Mouse (Mus musculus): ENCODE data around the gene Heyl.
A peak's percentile ranks its signal among the peaks of the same experiment; 100 is the strongest.

The Heyl gene

GRCm38 (mm10) chr4:123233492-123234084 lies at the start of gene Heyl:
Gene Heyl, plus strand, starts transcription at chr4:123233556.
- no peak for DNase-seq (ENCODE audit: low read depth, low spot score)

- DNase-seq (ENCODE audit: low read depth, low spot score) = no peak
Observed at GRCm38 (mm10) chr4:123184816-123185215, 48.5 kb upstream of the Heyl start.

- no peak for DNase-seq (ENCODE audit: low read depth, low spot score)
Observed at GRCm38 (mm10) chr4:123192336-123192735, 41.0 kb upstream of the Heyl start.

- no peak for DNase-seq (ENCODE audit: low read depth, low spot score)
Observed at GRCm38 (mm10) chr4:123193791-123194190, 39.6 kb upstream of the Heyl start.

GRCm38 (mm10) chr4:123196695-123197094 lies 36.7 kb upstream of the Heyl start:
- no peak for DNase-seq (ENCODE audit: low read depth, low spot score)

GRCm38 (mm10) chr4:123200771-123201185 lies 32.6 kb upstream of the Heyl start:
- peak; percentile 65 for DNase-seq (ENCODE audit: low read depth, low spot score)

- DNase-seq (ENCODE audit: low read depth, low spot score) = no peak
Observed at GRCm38 (mm10) chr4:123201186-123202093, 31.9 kb upstream of the Heyl start, which contains the start of gene Nt5c1a. Gene Nt5c1a, plus strand, starts transcription at chr4:123201504.

- DNase-seq (ENCODE audit: low read depth, low spot score) = no peak
Observed at GRCm38 (mm10) chr4:123202094-123202420, 31.3 kb upstream of the Heyl start.

GRCm38 (mm10) chr4:123207337-123207736 lies 26.0 kb upstream of the Heyl start:
- DNase-seq (ENCODE audit: low read depth, low spot score) = no peak

GRCm38 (mm10) chr4:123210996-123211395 lies 22.4 kb upstream of the Heyl start:
- DNase-seq (ENCODE audit: low read depth, low spot score) = no peak

GRCm38 (mm10) chr4:123211453-123211852 lies 21.9 kb upstream of the Heyl start:
- DNase-seq (ENCODE audit: low read depth, low spot score) = no peak

- no peak for DNase-seq (ENCODE audit: low read depth, low spot score)
Observed at GRCm38 (mm10) chr4:123212330-123212729, 21.0 kb upstream of the Heyl start.

GRCm38 (mm10) chr4:123213975-123214374 lies 19.4 kb upstream of the Heyl start:
- no peak for DNase-seq (ENCODE audit: low read depth, low spot score)

GRCm38 (mm10) chr4:123215367-123215766 lies 18.0 kb upstream of the Heyl start:
- no peak for DNase-seq (ENCODE audit: low read depth, low spot score)

GRCm38 (mm10) chr4:123216782-123217181 lies 16.6 kb upstream of the Heyl start:
- DNase-seq (ENCODE audit: low read depth, low spot score) = peak; percentile 60

- peak; percentile 74 for DNase-seq (ENCODE audit: low read depth, low spot score)
Observed at GRCm38 (mm10) chr4:123219720-123220357, 13.5 kb upstream of the Heyl start.

- no peak for DNase-seq (ENCODE audit: low read depth, low spot score)
Observed at GRCm38 (mm10) chr4:123220637-123221036, 12.7 kb upstream of the Heyl start.

- no peak for DNase-seq (ENCODE audit: low read depth, low spot score)
Observed at GRCm38 (mm10) chr4:123223309-123223708, 10.0 kb upstream of the Heyl start.

- no peak for DNase-seq (ENCODE audit: low read depth, low spot score)
Observed at GRCm38 (mm10) chr4:123225718-123226403, 7.5 kb upstream of the Heyl start.

- DNase-seq (ENCODE audit: low read depth, low spot score) = no peak
Observed at GRCm38 (mm10) chr4:123227707-123228106, 5.6 kb upstream of the Heyl start.

- DNase-seq (ENCODE audit: low read depth, low spot score) = no peak
Observed at GRCm38 (mm10) chr4:123228270-123228669, 5.1 kb upstream of the Heyl start.

GRCm38 (mm10) chr4:123229166-123229565 lies 4.2 kb upstream of the Heyl start:
- no peak for DNase-seq (ENCODE audit: low read depth, low spot score)
